Mouse (Mus musculus) layer of hippocampus, adult 18-20 months (tissue): ENCODE measurements at regions not wholly inside any gene's neighbourhood (a gene's known extent, or its start where the extent isn't known, plus 50 kb on each side); places are given as distances from the start of the nearest gene placed in this dataset.
"Not testable (repeated sequence)": the region's sequence is repeated elsewhere in the genome, so short reads cannot be mapped to it uniquely, and the experiment has no call there.

Source experiments
- DNase-seq, 2 experiments: peaks; one replicate each; pipeline ENCODE4 v3.0.0; 2022; ENCODE audit warnings: low spot score in 2 of 2

DNA sequence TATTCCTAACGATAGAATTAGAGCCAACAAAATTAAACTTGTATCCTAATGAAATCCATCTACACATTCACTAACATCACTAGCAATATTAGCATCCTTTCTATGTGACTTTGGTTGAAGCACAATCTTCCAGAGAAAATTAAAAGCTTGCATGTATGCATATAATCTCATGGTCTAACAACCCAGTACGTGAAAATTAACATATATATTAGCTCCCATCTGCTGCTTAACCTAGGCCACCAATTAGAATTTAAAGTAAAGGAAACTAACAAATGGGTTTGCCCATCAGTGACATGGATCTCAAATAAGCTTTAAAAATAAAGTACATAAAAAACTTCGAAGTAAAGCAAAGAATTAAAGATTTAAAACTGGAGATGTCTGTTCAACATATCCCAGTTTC, 278.9 kb upstream of the Gm21293 start:
- no peak for DNase-seq

DNA sequence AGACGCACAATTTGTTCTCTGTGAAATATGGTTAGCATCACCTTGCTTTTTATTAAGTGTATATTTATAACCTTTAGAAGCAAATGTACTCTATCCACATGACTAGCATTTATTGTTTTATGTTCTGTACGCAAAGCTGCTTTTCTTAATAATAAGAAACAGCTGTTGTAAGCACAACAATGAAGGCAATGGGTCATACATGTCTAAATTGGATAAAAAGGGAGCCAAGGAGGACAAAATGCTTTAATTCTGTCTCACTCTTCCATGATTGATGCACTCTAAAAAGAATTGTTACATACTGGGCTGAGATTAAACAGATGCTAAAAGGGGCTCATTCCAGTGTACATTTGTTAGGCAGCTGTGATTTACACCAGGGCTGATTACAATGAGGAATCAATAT, 232.7 kb upstream of the Gm21293 start:
- DNase-seq: no peak

DNA sequence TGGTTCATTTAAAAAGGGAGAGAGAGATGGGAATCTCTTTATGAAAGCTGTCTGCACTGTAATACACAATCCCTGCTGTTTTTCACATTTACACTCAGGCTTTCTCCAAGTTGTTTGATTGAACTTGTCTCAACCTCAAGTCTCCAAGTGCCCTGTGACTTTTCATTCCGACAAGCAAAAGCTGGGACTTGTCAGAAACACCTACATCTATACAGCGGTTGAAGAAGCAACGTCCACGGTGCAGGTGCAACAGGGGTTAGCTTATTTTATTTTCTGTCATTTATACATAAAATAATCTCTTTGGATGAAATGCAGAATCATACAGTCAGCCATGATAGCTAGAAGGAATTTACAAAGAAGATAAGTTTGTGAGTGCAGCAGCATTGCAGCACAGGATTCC, 184.6 kb upstream of the Gm21293 start:
- no peak for DNase-seq

DNA sequence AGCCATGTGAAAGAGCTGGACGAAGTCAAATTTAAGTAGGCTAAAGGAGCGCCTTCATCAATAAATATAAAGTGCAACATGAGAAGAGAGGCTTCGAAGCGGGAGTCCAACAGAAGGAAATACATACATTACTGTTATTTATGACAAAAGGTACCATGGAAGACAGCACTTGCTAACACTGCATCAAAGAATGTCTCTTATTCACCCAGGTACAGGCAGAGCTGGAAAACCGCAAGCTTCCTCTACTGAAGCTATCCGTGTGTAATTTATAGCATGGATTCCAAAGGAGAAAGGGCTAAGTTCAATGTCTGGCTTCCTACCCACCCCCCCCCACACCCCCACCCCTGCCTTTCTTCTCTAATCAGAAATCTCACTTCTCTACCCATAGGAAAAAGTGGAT, 166.7 kb upstream of the Gm21293 start:
- DNase-seq: no peak

DNA sequence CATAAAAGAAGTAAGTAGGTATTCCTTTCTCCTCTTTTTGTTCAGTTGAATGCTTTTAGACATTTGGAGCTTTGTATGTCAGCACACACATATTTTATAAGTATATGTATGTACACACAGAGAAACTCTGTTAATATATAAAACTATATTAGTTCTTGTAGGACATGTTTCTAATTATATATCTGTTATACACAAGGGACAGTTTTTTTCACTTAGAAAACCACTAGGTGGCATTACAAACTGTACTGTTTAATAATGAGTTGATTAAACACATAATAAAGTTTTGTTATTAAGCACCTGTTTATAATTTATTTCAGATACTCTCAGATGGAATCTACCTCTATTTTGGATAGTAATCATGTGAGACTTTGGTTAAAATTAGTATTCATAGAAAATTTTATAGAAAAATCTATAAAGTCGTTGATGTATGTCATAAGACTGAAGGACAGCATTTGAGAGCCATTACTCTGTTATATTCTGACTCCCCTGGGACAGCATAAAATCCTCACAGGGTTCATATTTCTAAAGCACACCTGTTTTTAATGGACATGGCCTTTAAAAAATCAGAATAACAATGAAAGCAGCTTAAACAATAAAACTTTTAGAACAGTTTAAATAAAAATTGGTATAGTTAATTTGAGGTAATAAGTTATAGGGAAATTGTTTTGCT, 158.4 kb upstream of the Gm21293 start:
- peak in 1 of 2 experiments; percentile 2 for DNase-seq

DNA sequence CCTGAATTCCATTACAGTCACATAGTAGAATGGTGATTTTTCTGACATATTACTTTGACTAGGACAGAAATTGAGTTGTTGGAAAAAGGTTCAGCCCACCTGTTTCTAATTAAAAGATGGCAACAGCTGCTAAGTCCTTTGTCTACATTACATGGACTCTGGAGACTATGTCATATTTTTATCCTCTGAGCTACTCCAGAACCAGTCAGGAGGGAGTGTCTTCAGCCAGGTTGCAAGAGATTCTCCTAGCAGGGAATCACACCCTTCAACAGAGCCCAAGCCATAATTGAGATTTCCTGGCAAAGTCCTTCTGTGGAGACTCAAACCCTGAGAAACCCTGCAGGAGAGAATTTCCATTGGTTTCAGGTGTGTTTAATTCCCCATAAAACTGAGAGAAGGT, 123.2 kb upstream of the Gm21293 start:
- no peak for DNase-seq

- no peak for DNase-seq
Observed at GRCm38 (mm10) chr10:104021593-104021992, 121.2 kb upstream of the Gm21293 start.

- DNase-seq: no peak
Observed at GRCm38 (mm10) chr10:104028162-104028561, 114.6 kb upstream of the Gm21293 start.

GRCm38 (mm10) chr10:104032771-104033170, 110.0 kb upstream of the Gm21293 start:
- no peak for DNase-seq

DNA sequence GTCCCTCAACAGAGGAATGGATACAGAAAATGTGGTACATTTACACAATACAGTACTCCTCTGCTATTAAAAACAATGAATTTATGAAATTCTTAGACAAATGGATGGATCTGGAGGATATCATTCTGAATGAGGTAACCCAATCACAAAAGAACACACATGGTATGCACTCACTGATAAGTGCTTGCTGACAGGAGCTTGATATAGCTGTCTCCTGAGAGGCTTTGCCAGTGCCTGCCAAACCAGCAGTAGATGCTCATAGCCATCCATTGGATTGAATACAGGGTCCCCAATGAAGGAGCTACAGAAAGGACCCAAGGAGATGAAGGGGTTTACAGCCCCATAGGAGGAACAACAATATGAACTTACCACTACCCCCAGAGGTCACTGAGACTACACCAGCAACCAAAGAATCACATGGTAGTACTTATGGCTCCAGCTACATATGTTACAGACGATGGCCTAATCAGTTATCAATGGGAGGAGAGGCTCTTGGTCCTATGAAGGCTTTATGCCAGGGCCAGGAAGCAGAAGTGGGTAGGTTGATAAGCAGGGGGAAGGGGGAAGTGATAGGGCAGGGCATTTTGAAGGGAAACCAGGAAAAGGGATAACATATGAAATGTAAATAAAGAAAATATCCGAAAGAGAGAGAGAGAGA, 100.9 kb upstream of the Gm21293 start:
- DNase-seq: not testable (repeated sequence)

- no peak for DNase-seq
Observed at GRCm38 (mm10) chr10:104042387-104042775, 100.4 kb upstream of the Gm21293 start.

- no peak for DNase-seq
Observed at GRCm38 (mm10) chr10:104043569-104043968, 99.2 kb upstream of the Gm21293 start.
